In the genomic region with DNA sequence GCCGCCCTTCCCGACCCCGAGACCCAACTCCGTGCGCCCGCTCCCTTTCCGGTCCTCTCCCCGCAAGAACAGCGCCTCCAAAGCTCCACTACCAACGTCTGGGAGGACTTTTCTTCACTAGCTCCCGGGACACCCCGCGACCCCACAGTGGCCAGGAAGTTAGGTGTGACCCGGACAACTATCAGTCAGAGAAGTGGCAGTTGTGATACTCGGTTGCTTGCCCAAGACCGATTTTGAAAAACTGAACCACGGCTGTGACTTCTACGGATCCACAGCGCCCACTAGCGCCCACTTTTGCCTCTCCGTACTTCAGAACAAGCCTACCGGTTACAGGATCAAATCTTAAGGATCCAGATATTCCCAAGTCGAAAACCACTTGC, we compare ENCODE assay signal across 8 mouse cellular contexts. TPM values are rescaled to one million over a fixed set of nuclear protein-coding genes. Genes with fewer than 3 reads are reported as not detected.
DNase-seq lines count a peak whose midpoint lies in the region; ATAC-seq lines count a peak whose summit lies in the region.

No protein-coding gene starts in this region.

- H3K27me3 ChIP-seq in intestine, embryonic 15.5 days (replicated peaks) = no peaks in the 10 kb centered on the region

- no peaks in the 10 kb centered on the region for H3K36me3 ChIP-seq in intestine, embryonic 15.5 days

- H3K4me1 ChIP-seq in intestine, embryonic 15.5 days (replicated peaks) = peaks cover 10% of the 10 kb centered on the region; the same call in 1 of the 2 replicates

- H3K27ac ChIP-seq in intestine, embryonic 15.5 days = peak overlapping the region; percentile 74

- peak overlapping the region; percentile 91 for H3K4me3 ChIP-seq in intestine, embryonic 15.5 days (replicated peaks)

- peak overlapping the region; percentile 82 for H3K4me2 ChIP-seq in intestine, embryonic 15.5 days (replicated peaks)

- under 1% methylated on average over 23 of the region's 23 CpGs for WGBS in intestine, embryonic 15.5 days

- H3K9me3 ChIP-seq in intestine, embryonic 15.5 days = no peaks in the 10 kb centered on the region

- peak; percentile 48 for ATAC-seq in intestine, embryonic 15.5 days
- ATAC-seq in megakaryocyte-erythroid progenitor cell, adult 5-6 weeks (replicated peaks; ENCODE audit: low FRiP score, low TSS enrichment, poor library complexity, severe bottlenecking) = peak; percentile 66

- intact Hi-C loops in gastrocnemius, postnatal 36 days (cut with DNase I) = loop anchor here (1.0 to 10.0 kb wide), 3 partner anchors 28 to 513 kb away; no protein-coding TSS in a partner anchor
- intact Hi-C loops in left cerebral cortex, postnatal 14 days (cut with DNase I) = loop anchor here (2.0 to 5.0 kb wide), 2 partner anchors 331 to 516 kb away; no protein-coding TSS in a partner anchor

- peak overlapping the region; percentile 47 for H3K9ac ChIP-seq in intestine, embryonic 15.5 days

- DNase-seq in adrenal gland, adult 8-10 months = peak; percentile 83
- peak; percentile 90 for DNase-seq in embryo, embryonic 11.5 days (ENCODE audit: low read depth, low spot score)
- DNase-seq in gastrocnemius, postnatal 36 days = peak; percentile 86 to 88
- peak; percentile 92 to 95 for DNase-seq in left cerebral cortex, postnatal 14 days (ENCODE audit: low spot score in 2 of 2)
- DNase-seq in right cerebral cortex, postnatal 14 days = peak; percentile 94
- peak; percentile 89 for DNase-seq in urinary bladder, postnatal 25 days (ENCODE audit: low spot score)

RNA-seq across cellular contexts. Expression of a gene that starts 0.7 kb away (rescaled TPM):
- 10 to 100 TPM; 10.4 to 25.9 (median 21.3) TPM for total RNA-seq in adrenal gland, adult 8-10 months (2022)
- total RNA-seq in gastrocnemius, postnatal 36 days (2021) = 1 to 10 TPM; 5.7 to 7.0 TPM
- polyA plus RNA-seq in intestine, embryonic 15.5 days (2015; fragmentation: Nextera tagmentation; extraction: Ambion mirVana) = 14.1 TPM in 2 replicates
- 10 to 100 TPM; 67.0 to 82.2 TPM for total RNA-seq in left cerebral cortex, postnatal 14 days (2021)
- total RNA-seq in megakaryocyte-erythroid progenitor cell, adult 5-6 weeks (2014; fragmentation: Nextera tagmentation) = 0.42 TPM in 1 of 2 replicates, not detected in the other
- 0.09 TPM in 1 of 2 replicates, not detected in the other for total RNA-seq in megakaryocyte-erythroid progenitor cell, adult 5-6 weeks (2017)

RNA-seq across cellular contexts. Expression of a gene that starts 28.6 kb away (rescaled TPM):
- total RNA-seq in adrenal gland, adult 8-10 months (2022) = 100 to 1,000 TPM in 1 of 4 experiments, 10 to 100 TPM in 3; 44.0 to 126 (median 89.0) TPM
- 10 to 100 TPM; 31.0 to 34.5 TPM for total RNA-seq in gastrocnemius, postnatal 36 days (2021)
- 107 and 121 TPM in 2 replicates for polyA plus RNA-seq in intestine, embryonic 15.5 days (2015; fragmentation: Nextera tagmentation; extraction: Ambion mirVana)
- total RNA-seq in left cerebral cortex, postnatal 14 days (2021) = 10 to 100 TPM; 88.1 to 95.1 TPM
- 98.0 and 112 TPM in 2 replicates for total RNA-seq in megakaryocyte-erythroid progenitor cell, adult 5-6 weeks (2014; fragmentation: Nextera tagmentation)
- 90.1 and 128 TPM in 2 replicates for total RNA-seq in megakaryocyte-erythroid progenitor cell, adult 5-6 weeks (2017)

Comparison
In these comparisons a context has a peak if more than half of its experiments do, and no peak if none do; other contexts are left out.
1. Peak in every context shown above with its lines: DNase-seq, ATAC-seq, H3K4me3 ChIP-seq and H3K27ac ChIP-seq.
2. RNA of a gene that starts 0.7 kb away (total RNA-seq): 67.0 to 82.2 TPM in left cerebral cortex, postnatal 14 days, 10.4 to 25.9 TPM in adrenal gland, adult 8-10 months and 5.7 to 7.0 TPM in gastrocnemius, postnatal 36 days; 0.09 to 0.42 TPM in megakaryocyte-erythroid progenitor cell, adult 5-6 weeks; every median in the first group is over 4 times any median in the second.